Mouse (Mus musculus) kidney, postnatal 14 days (tissue): ENCODE data around the gene Gm21789.
"Not testable (repeated sequence)": the region's sequence is repeated elsewhere in the genome, so short reads cannot be mapped to it uniquely, and the experiment has no call there.

Experiments used
- DNase-seq: peaks from one replicate; pipeline ENCODE4 v3.0.0; 2022; ENCODE audit warnings: mixed read lengths

Gene Gm21789

DNA sequence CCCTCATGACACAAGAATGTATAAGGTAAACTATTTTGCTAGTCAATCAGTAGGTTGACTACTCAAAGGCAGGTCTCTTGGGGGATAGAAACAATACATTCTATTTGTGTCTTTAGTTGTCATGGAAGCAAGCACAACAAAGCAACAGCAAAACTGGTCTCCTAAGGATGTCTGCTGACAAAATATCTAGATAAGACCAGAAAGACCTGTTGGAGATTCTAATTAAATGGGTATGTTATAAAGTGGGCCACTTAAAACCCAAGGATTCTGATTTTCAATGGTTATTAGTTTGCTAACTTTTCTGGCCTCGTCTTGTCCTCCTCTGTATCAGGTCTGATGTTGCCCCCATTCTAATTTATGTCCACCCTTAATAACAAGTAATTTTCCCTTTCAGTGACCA, at the start of gene Gm21789:
Gene Gm21789 (plus strand): TSS at position 301 of the 400 bp plus-strand sequence.
- not testable (repeated sequence) for DNase-seq

DNA sequence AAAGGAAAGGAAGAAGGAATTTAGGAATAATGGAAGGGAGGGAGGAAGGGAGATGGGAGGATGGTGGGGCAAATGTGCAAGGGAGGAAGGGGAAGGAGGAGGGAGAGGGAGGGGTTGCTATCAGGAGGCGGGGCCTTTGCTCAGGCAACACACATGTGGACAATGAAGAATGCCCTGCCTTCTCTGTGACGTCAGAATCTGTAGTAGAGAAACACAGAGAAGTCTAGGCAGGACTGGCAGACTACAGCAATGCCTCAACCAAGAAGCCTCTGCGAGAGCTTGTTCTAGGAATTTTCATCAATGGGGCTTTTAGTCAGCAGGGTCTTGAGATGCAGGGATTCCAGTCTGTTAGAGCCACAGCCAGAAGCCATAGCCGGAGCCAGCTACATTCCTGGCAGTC, 47.2 kb upstream of the Gm21789 start, which contains the start of gene Btbd35f30:
Gene Btbd35f30 (plus strand): TSS at position 301 of the 400 bp plus-strand sequence.
- not testable (repeated sequence) for DNase-seq

DNA sequence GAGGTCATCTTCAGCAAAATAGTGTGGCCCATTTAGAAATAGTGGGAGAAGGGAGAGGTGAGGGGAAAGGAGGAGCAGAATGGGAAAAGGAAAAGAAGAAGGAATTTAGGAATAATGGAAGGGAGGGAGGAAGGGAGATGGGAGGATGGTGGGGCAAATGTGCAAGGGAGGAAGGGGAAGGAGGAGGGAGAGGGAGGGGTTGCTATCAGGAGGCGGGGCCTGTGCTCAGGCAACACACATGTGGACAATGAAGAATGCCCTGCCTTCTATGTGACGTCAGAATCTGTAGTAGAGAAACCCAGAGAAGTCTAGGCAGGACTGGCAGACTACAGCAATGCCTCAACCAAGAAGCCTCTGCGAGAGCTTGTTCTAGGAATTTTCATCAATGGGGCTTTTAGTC, 32.0 kb downstream of the Gm21789 start, which contains the start of gene Btbd35f5:
Gene Btbd35f5 (plus strand): TSS at position 301 of the 400 bp plus-strand sequence.
- not testable (repeated sequence) for DNase-seq
